Mouse (Mus musculus): ENCODE measurements around the gene Hmgb1. TPM values are rescaled to one million over a fixed set of nuclear protein-coding genes. Genes with fewer than 3 reads are reported as not detected.

Hmgb1 gene
- polyA plus RNA-seq, 1 experiment: 760 TPM

- no peak for TF ChIP-seq GATA1 (IDR thresholded peaks at IDR 0.05; ENCODE audit: low read length)
These were observed 139.2 kb downstream of the Hmgb1 start for GRCm38 (mm10) chr5:149045054-149045453.

- TF ChIP-seq GATA1 (IDR thresholded peaks at IDR 0.05; ENCODE audit: low read length): no peak
These were observed 140.2 kb downstream of the Hmgb1 start for GRCm38 (mm10) chr5:149044067-149044466.

GRCm38 (mm10) chr5:149043240-149043639, 141.0 kb downstream of the Hmgb1 start:
- no peak for TF ChIP-seq GATA1 (IDR thresholded peaks at IDR 0.05; ENCODE audit: low read length)

GRCm38 (mm10) chr5:149039825-149040224, 144.5 kb downstream of the Hmgb1 start:
- no peak for TF ChIP-seq GATA1 (IDR thresholded peaks at IDR 0.05; ENCODE audit: low read length)

GRCm38 (mm10) chr5:149037729-149038128, 146.6 kb downstream of the Hmgb1 start:
- no peak for TF ChIP-seq GATA1 (IDR thresholded peaks at IDR 0.05; ENCODE audit: low read length)

GRCm38 (mm10) chr5:149036920-149037319, 147.4 kb downstream of the Hmgb1 start:
- TF ChIP-seq GATA1 (IDR thresholded peaks at IDR 0.05; ENCODE audit: low read length): no peak

GRCm38 (mm10) chr5:149032438-149032837, 151.9 kb downstream of the Hmgb1 start:
- no peak for TF ChIP-seq GATA1 (IDR thresholded peaks at IDR 0.05; ENCODE audit: low read length)

- TF ChIP-seq GATA1 (IDR thresholded peaks at IDR 0.05; ENCODE audit: low read length): no peak
These were observed 153.0 kb downstream of the Hmgb1 start for GRCm38 (mm10) chr5:149031199-149031750.

DNA sequence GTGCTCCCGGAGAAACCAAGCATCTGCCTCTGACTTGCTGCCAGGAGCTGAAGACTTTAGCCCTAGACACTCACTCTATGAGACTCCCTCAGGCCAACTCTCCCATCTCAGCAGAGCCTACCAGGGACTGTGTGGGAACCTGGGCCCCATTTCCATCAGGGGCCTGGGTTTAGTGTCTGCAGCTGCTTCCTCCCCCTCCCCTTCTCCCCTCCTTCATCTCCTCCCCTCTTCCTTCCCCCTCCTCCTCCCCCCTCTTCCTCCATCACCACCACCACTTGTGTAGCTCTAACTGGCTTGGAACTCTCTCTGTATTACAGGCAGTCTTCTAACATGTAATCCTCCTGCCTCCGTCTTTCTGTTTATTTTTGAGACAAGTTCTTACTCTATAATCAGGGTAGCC, 154.2 kb downstream of the Hmgb1 start:
- TF ChIP-seq GATA1 (IDR thresholded peaks at IDR 0.05; ENCODE audit: low read length): no peak

DNA sequence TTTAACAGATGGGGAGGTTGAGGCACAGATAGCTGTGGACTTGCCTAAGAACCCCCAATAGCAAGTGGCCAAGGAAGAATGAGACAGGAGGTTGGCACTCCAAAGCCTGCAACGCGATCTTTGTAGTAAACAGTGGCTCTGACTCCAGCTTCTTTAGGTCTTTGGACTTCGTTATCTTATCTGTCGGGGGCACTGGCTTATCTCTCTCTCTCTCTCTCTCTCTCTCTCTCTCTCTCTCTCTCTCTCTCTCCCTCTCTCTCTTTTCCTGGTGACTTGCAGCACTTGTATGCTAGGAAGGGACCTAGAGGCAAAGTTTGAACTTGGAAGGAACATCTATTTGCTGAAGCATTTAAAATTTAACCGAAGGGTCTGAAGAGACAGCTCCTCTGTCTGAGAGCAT, 155.9 kb downstream of the Hmgb1 start:
- no peak for TF ChIP-seq GATA1 (IDR thresholded peaks at IDR 0.05; ENCODE audit: low read length)

DNA sequence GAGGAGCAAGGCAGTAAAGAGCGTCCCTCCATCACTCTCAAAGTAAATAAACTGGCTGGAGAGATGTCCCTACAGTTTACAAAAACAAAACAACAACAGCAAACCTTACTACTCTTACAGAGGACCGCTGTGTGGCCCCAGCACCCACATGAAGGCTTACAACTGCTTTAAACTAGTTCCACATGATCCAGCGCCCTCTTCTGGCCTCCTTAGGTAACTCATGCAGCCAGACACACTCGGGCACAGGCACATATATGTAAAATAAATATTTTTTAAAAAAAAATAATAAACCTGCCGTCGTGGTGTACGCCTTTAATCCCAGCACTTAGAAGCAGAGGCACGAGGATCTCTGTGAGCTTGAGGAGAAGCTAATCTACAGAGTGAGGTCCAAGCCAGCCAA, 156.9 kb downstream of the Hmgb1 start:
- TF ChIP-seq GATA1 (IDR thresholded peaks at IDR 0.05; ENCODE audit: low read length): no peak

DNA sequence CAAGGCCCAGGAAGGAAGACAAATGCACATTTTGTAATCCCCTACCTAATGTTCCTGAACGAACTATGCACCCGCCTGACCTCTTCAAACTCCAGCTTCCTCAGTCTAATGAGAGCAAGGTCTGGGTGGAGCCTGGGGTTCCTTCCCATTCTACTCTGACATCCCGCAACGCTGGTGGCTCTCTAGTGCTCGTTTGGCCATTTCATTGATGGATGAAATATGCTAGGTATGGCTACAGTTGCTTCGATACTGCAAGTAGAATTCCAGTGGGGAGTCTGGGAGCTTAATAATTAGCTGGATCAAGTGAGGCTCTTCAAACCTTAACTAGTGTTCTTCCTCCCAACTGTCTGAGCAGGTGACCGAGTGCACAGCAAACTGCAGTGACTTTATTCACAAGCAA, 163.2 kb downstream of the Hmgb1 start:
- TF ChIP-seq GATA1 (IDR thresholded peaks at IDR 0.05; ENCODE audit: low read length): no peak

DNA sequence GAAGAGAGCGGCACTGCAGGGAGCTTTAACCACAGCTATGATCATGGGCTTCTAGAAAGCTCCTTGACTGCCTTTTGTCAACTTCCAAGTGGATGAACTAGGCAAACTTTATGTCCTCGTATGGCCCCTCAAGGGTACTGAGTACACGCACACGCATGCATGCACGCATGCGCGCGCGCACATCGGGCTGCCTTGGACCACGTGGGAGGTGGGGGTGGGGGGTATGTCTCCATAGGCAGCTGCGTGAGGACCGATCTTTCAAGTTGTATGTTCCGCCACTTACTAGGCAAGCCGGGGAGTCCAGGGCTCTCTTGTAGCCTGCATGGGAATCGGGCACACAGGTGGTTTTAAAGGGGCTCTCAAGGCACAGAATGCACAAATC, 163.6 kb downstream of the Hmgb1 start:
- no peak for TF ChIP-seq GATA1 (IDR thresholded peaks at IDR 0.05; ENCODE audit: low read length)

DNA sequence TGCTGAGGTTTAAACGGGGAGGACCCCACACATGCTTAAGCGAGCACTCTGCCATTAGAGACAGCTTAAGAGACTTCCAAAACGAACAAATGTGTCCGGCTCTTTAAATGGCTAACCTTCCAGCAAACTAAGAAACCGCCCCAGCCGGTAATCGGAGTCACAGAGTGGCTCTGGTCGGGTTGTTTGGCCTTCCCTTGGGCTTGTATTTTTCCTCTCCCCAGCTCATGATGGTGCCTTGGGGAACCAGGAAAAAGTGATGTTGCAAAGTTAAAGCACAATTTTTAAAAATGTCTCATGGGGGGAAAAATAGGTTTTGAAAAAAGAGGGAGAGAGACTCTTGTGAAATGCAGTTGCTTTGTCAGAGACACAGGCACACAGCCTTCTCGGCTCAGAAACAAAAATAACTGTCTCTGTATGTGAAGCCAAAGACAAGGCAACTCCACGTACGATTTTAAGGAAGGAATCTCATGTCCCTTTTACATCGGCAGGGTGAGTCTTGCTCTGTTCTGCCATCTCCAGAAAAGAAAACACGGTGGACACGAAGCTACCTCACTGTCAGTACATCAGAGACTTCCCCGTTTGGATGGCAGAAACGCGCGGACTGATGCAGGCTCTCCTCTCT, 164.1 kb downstream of the Hmgb1 start:
- no peak for TF ChIP-seq GATA1 (IDR thresholded peaks at IDR 0.05; ENCODE audit: low read length)

- no peak for TF ChIP-seq GATA1 (IDR thresholded peaks at IDR 0.05; ENCODE audit: low read length)
These were observed 166.4 kb downstream of the Hmgb1 start for GRCm38 (mm10) chr5:149017666-149018415.

DNA sequence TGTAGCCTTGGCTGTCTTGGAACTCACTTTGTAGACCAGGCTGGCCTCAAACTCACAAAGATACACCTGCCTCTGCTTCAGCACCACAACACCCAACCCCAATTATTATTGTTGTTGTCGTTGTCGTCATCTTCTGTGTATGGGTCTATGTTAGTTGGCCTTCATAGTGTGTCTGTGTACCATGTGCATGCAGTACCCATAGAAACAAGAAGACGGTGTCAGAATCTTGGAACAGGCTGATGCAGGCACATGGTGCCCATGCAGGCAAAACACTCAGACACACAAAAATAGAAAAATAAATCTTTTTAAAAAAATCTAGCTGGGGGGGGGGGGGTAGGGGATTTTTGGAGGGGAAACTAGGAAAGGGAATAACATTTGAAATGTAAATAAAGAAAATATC, 167.1 kb downstream of the Hmgb1 start:
- TF ChIP-seq GATA1 (IDR thresholded peaks at IDR 0.05; ENCODE audit: low read length): no peak

DNA sequence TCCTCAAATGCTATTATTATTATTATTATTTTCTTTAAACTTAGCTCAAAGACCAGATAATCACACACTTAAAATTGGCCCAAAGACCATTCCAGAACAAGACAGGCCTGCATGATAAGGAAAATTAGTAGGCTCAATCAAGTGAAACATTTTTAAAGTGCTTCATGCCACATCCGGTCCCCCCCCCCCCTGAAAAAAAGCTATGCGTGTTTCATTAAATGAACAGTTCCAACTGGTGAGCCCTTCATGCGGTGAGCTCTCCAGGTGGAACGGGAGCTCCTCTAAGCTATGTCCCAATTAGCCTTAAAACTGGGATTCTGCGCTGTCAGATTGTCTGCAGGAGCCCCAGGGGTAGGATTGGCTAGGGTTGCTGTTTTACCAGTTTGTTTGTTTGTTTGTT, 168.0 kb downstream of the Hmgb1 start:
- TF ChIP-seq GATA1 (IDR thresholded peaks at IDR 0.05; ENCODE audit: low read length): no peak

All from G1E-ER4 (cell line).